Mouse (Mus musculus): ENCODE measurements around the gene Gdf7. TPM values are rescaled to one million over a fixed set of nuclear protein-coding genes. Genes with fewer than 3 reads are reported as not detected.

The Gdf7 gene
- total RNA-seq, 2 experiments from 2014 or later = 0.43 to 0.83 TPM

GRCm38 (mm10) chr12:8300111-8300480, 1.7 kb downstream of the Gdf7 start:
- intact Hi-C loops (cut with DNase I) = loop anchor here (5.0 kb wide), 1 partner anchor 83 kb away; no protein-coding TSS in a partner anchor
- DNase-seq = no peak

GRCm38 (mm10) chr12:8299143-8300110, 2.3 kb downstream of the Gdf7 start:
- intact Hi-C loops (cut with DNase I) = loop anchor here (5.0 kb wide), 1 partner anchor 82 kb away; no protein-coding TSS in a partner anchor

GRCm38 (mm10) chr12:8298361-8299142, 3.2 kb downstream of the Gdf7 start:
- DNase-seq = no peak
- intact Hi-C loops (cut with DNase I) = no loop called here

More at GRCm38 (mm10) chr12:8299143-8300110, 2.3 kb downstream of the Gdf7 start:
- no peak for DNase-seq

GRCm38 (mm10) chr12:8297586-8298214, 4.1 kb downstream of the Gdf7 start:
- intact Hi-C loops (cut with DNase I) = no loop called here
- no peak for DNase-seq

GRCm38 (mm10) chr12:8296154-8296553, 5.6 kb downstream of the Gdf7 start:
- DNase-seq = no peak
- intact Hi-C loops (cut with DNase I) = no loop called here

GRCm38 (mm10) chr12:8295307-8295913, 6.3 kb downstream of the Gdf7 start:
- no peak for DNase-seq
- intact Hi-C loops (cut with DNase I) = no loop called here

GRCm38 (mm10) chr12:8291157-8291853, 10.4 kb downstream of the Gdf7 start:
- intact Hi-C loops (cut with DNase I) = no loop called here
- DNase-seq = no peak

- intact Hi-C loops (cut with DNase I) = no loop called here
- DNase-seq = no peak
Measured at GRCm38 (mm10) chr12:8289499-8289898, 12.3 kb downstream of the Gdf7 start.

GRCm38 (mm10) chr12:8289099-8289498, 12.7 kb downstream of the Gdf7 start:
- DNase-seq = no peak
- intact Hi-C loops (cut with DNase I) = no loop called here

GRCm38 (mm10) chr12:8287970-8288369, 13.8 kb downstream of the Gdf7 start:
- intact Hi-C loops (cut with DNase I) = no loop called here
- DNase-seq = no peak

GRCm38 (mm10) chr12:8281225-8282017, 20.3 kb downstream of the Gdf7 start:
- intact Hi-C loops (cut with DNase I) = no loop called here
- no peak for DNase-seq

- intact Hi-C loops (cut with DNase I) = no loop called here
- DNase-seq = no peak
Measured at GRCm38 (mm10) chr12:8275424-8275823, 26.3 kb downstream of the Gdf7 start.

- intact Hi-C loops (cut with DNase I) = no loop called here
- DNase-seq = no peak
Measured at GRCm38 (mm10) chr12:8273471-8274171, 28.1 kb downstream of the Gdf7 start.

GRCm38 (mm10) chr12:8271405-8271804, 30.3 kb downstream of the Gdf7 start:
- intact Hi-C loops (cut with DNase I) = no loop called here
- DNase-seq = no peak

GRCm38 (mm10) chr12:8269627-8270026, 32.1 kb downstream of the Gdf7 start:
- no peak for DNase-seq
- intact Hi-C loops (cut with DNase I) = no loop called here

GRCm38 (mm10) chr12:8266311-8266710, 35.4 kb downstream of the Gdf7 start:
- no peak for DNase-seq
- intact Hi-C loops (cut with DNase I) = no loop called here

- intact Hi-C loops (cut with DNase I) = no loop called here
- no peak for DNase-seq
Measured at GRCm38 (mm10) chr12:8260297-8260696, 41.5 kb downstream of the Gdf7 start.
